Mouse (Mus musculus): ENCODE results near the gene Epn2. TPM values are rescaled to one million over a fixed set of nuclear protein-coding genes. Genes with fewer than 3 reads are reported as not detected.

Epn2 gene
- polyA plus RNA-seq, 1 experiment from 2014 or later = 19.7 TPM

- Histone ChIP-seq H3K4me1 (ENCODE audit: control insufficient read depth, insufficient read depth, low read length) (peaks cover 22% of the 10 kb centered on the region), H3K27ac (ENCODE audit: low read length) (no peak overlapping the region), H3K36me3 (ENCODE audit: control insufficient read depth, insufficient read depth) (no peaks in the 10 kb centered on the region), H3K4me2 (ENCODE audit: low read depth, low read length) (no peak overlapping the region), H3K9ac (ENCODE audit: low read length) (no peak overlapping the region), H3K4me3 (ENCODE audit: low read length) (no peak overlapping the region), H3K9me3 (replicated peaks; ENCODE audit: control insufficient read depth, low read length) (no peaks in the 10 kb centered on the region), H3K27me3 (ENCODE audit: control insufficient read depth, insufficient read depth, low read length) (no peaks in the 10 kb centered on the region)
- ATAC-seq (replicated peaks; ENCODE audit: extremely low read depth, insufficient read depth, low FRiP score) = no peak
- 52% methylated on average over 4 of the region's 4 CpGs for WGBS
Measured at GRCm38 (mm10) chr11:61563939-61564338, 15.5 kb downstream of the Epn2 start.

GRCm38 (mm10) chr11:61562421-61562820, 17.1 kb downstream of the Epn2 start:
- no peak overlapping the region for H3K4me2 ChIP-seq (ENCODE audit: low read depth, low read length)
- H3K27ac ChIP-seq (ENCODE audit: low read length) = no peak overlapping the region
- no peak for ATAC-seq (replicated peaks; ENCODE audit: extremely low read depth, insufficient read depth, low FRiP score)
- no peak overlapping the region for H3K4me3 ChIP-seq (ENCODE audit: low read length)
- H3K9ac ChIP-seq (ENCODE audit: low read length) = no peak overlapping the region
- no peaks in the 10 kb centered on the region for H3K36me3 ChIP-seq (ENCODE audit: control insufficient read depth, insufficient read depth)
- peaks cover 22% of the 10 kb centered on the region for H3K4me1 ChIP-seq (ENCODE audit: control insufficient read depth, insufficient read depth, low read length)
- no peaks in the 10 kb centered on the region for H3K9me3 ChIP-seq (replicated peaks; ENCODE audit: control insufficient read depth, low read length)
- 60% methylated on average over 5 of the region's 5 CpGs for WGBS
- H3K27me3 ChIP-seq (ENCODE audit: control insufficient read depth, insufficient read depth, low read length) = no peaks in the 10 kb centered on the region

- WGBS = 63% methylated on average over 5 of the region's 5 CpGs
- no peak for ATAC-seq (replicated peaks; ENCODE audit: extremely low read depth, insufficient read depth, low FRiP score)
Measured at GRCm38 (mm10) chr11:61559572-61559971, 19.9 kb downstream of the Epn2 start.

GRCm38 (mm10) chr11:61553015-61553754, 26.3 kb downstream of the Epn2 start:
- Histone ChIP-seq H3K36me3 (ENCODE audit: control insufficient read depth, insufficient read depth) (no peaks in the 10 kb centered on the region), H3K27me3 (ENCODE audit: control insufficient read depth, insufficient read depth, low read length) (no peaks in the 10 kb centered on the region), H3K9ac (ENCODE audit: low read length) (no peak overlapping the region), H3K9me3 (replicated peaks; ENCODE audit: control insufficient read depth, low read length) (no peaks in the 10 kb centered on the region), H3K4me1 (ENCODE audit: control insufficient read depth, insufficient read depth, low read length) (no peaks in the 10 kb centered on the region), H3K4me3 (ENCODE audit: low read length) (no peak overlapping the region), H3K4me2 (ENCODE audit: low read depth, low read length) (no peak overlapping the region), H3K27ac (ENCODE audit: low read length) (no peak overlapping the region)
- 82% methylated on average over 3 of the region's 3 CpGs for WGBS
- no peak for ATAC-seq (replicated peaks; ENCODE audit: extremely low read depth, insufficient read depth, low FRiP score)

More at GRCm38 (mm10) chr11:61559572-61559971, 19.9 kb downstream of the Epn2 start:
- Histone ChIP-seq H3K9me3 (replicated peaks; ENCODE audit: control insufficient read depth, low read length) (no peaks in the 10 kb centered on the region), H3K27ac (ENCODE audit: low read length) (no peak overlapping the region), H3K27me3 (ENCODE audit: control insufficient read depth, insufficient read depth, low read length) (no peaks in the 10 kb centered on the region), H3K4me2 (ENCODE audit: low read depth, low read length) (no peak overlapping the region), H3K9ac (ENCODE audit: low read length) (no peak overlapping the region), H3K36me3 (ENCODE audit: control insufficient read depth, insufficient read depth) (no peaks in the 10 kb centered on the region), H3K4me3 (ENCODE audit: low read length) (no peak overlapping the region), H3K4me1 (ENCODE audit: control insufficient read depth, insufficient read depth, low read length) (peaks cover 16% of the 10 kb centered on the region)

GRCm38 (mm10) chr11:61550631-61551030, 28.9 kb downstream of the Epn2 start:
- Histone ChIP-seq H3K27ac (ENCODE audit: low read length) (no peak overlapping the region), H3K36me3 (ENCODE audit: control insufficient read depth, insufficient read depth) (peaks cover 4% of the 10 kb centered on the region; the same call in 1 of the 2 replicates), H3K27me3 (ENCODE audit: control insufficient read depth, insufficient read depth, low read length) (no peaks in the 10 kb centered on the region), H3K4me1 (ENCODE audit: control insufficient read depth, insufficient read depth, low read length) (no peaks in the 10 kb centered on the region), H3K9me3 (replicated peaks; ENCODE audit: control insufficient read depth, low read length) (no peaks in the 10 kb centered on the region), H3K4me3 (ENCODE audit: low read length) (no peak overlapping the region), H3K9ac (ENCODE audit: low read length) (no peak overlapping the region), H3K4me2 (ENCODE audit: low read depth, low read length) (no peak overlapping the region)
- ATAC-seq (replicated peaks; ENCODE audit: extremely low read depth, insufficient read depth, low FRiP score) = no peak

DNA sequence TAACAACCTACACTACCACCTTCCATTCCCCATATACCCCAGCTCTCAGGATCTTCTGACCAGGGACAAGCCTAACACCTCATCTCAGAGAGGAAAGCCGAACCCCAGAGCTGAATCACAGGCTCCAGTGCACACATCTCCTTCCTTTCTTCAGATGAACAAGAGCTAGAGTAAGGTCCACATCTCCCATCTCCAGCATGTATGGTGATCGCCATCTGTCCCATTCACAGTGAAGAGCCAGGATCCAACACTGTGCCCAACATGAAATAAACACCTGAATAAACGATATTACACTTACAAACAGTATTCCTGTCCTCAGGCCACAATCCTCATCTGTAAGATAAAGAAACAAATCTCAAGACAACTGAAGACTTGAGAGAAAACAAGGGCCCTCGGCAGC, 31.8 kb downstream of the Epn2 start:
- no peak for ATAC-seq (replicated peaks; ENCODE audit: extremely low read depth, insufficient read depth, low FRiP score)
- Histone ChIP-seq H3K27me3 (ENCODE audit: control insufficient read depth, insufficient read depth, low read length) (no peaks in the 10 kb centered on the region), H3K27ac (ENCODE audit: low read length) (no peak overlapping the region), H3K4me2 (ENCODE audit: low read depth, low read length) (no peak overlapping the region), H3K36me3 (ENCODE audit: control insufficient read depth, insufficient read depth) (peaks cover 7% of the 10 kb centered on the region), H3K9me3 (replicated peaks; ENCODE audit: control insufficient read depth, low read length) (no peaks in the 10 kb centered on the region), H3K4me1 (ENCODE audit: control insufficient read depth, insufficient read depth, low read length) (no peaks in the 10 kb centered on the region), H3K9ac (ENCODE audit: low read length) (no peak overlapping the region), H3K4me3 (ENCODE audit: low read length) (no peak overlapping the region)
- WGBS = 82% methylated on average over 4 of the region's 4 CpGs

DNA sequence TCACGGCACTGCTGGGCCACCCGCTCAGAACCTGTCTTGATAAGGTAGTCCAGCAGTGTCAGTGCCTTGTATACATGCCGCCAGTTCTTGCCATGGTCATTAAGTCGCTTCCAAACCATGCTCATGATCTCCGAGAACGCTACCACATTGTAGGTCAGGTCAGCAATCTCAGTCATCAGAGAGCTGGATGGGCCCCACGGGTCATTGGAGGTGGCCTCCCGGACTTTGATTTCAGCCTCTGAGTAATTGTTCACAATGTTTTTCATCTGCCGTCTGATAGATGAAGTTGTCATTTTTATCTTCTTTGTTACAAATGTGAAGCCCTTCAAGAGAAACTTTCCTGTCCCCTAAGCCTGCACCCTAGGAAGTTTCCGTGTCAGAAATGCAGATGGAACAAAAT, 33.0 kb downstream of the Epn2 start:
- Histone ChIP-seq H3K36me3 (ENCODE audit: control insufficient read depth, insufficient read depth) (peaks cover 7% of the 10 kb centered on the region), H3K4me2 (ENCODE audit: low read depth, low read length) (no peak overlapping the region), H3K9ac (ENCODE audit: low read length) (no peak overlapping the region), H3K27me3 (ENCODE audit: control insufficient read depth, insufficient read depth, low read length) (no peaks in the 10 kb centered on the region), H3K27ac (ENCODE audit: low read length) (no peak overlapping the region), H3K4me3 (ENCODE audit: low read length) (no peak overlapping the region), H3K9me3 (replicated peaks; ENCODE audit: control insufficient read depth, low read length) (no peaks in the 10 kb centered on the region), H3K4me1 (ENCODE audit: control insufficient read depth, insufficient read depth, low read length) (no peaks in the 10 kb centered on the region)
- no peak for ATAC-seq (replicated peaks; ENCODE audit: extremely low read depth, insufficient read depth, low FRiP score)
- 82% methylated on average over 10 of the region's 10 CpGs for WGBS

DNA sequence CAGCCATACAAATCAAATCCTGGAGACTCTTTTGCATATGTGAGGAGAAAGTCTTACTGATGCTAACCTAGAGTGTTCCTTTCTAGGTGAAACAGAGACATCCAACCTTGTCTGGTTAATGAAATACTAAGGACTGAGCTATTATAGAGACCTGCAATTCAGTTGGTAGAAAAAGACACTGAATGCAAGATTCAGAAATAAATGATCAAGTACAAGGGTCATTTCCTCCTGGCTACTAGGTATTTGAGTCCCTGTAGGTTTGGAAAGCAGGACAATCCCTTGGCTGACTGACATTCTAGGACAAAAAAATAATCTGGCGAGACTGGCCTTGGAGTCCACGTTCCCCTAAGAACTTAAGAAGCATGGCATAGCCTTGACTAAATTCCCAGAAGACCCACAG, 33.9 kb downstream of the Epn2 start:
- no peaks in the 10 kb centered on the region for H3K9me3 ChIP-seq (replicated peaks; ENCODE audit: control insufficient read depth, low read length)
- no peak overlapping the region for H3K4me2 ChIP-seq (ENCODE audit: low read depth, low read length)
- no peak overlapping the region for H3K27ac ChIP-seq (ENCODE audit: low read length)
- 91% methylated on average over 2 of the region's 2 CpGs for WGBS
- H3K4me3 ChIP-seq (ENCODE audit: low read length) = no peak overlapping the region
- no peak overlapping the region for H3K9ac ChIP-seq (ENCODE audit: low read length)
- H3K36me3 ChIP-seq (ENCODE audit: control insufficient read depth, insufficient read depth) = peaks cover 7% of the 10 kb centered on the region
- H3K4me1 ChIP-seq (ENCODE audit: control insufficient read depth, insufficient read depth, low read length) = no peaks in the 10 kb centered on the region
- ATAC-seq (replicated peaks; ENCODE audit: extremely low read depth, insufficient read depth, low FRiP score) = no peak
- H3K27me3 ChIP-seq (ENCODE audit: control insufficient read depth, insufficient read depth, low read length) = no peaks in the 10 kb centered on the region

- H3K27ac ChIP-seq (ENCODE audit: low read length) = no peak overlapping the region
- WGBS = 80% methylated on average over 2 of the region's 2 CpGs
- H3K36me3 ChIP-seq (ENCODE audit: control insufficient read depth, insufficient read depth) = peaks cover 3% of the 10 kb centered on the region
- no peak overlapping the region for H3K4me2 ChIP-seq (ENCODE audit: low read depth, low read length)
- no peak for ATAC-seq (replicated peaks; ENCODE audit: extremely low read depth, insufficient read depth, low FRiP score)
- no peak overlapping the region for H3K9ac ChIP-seq (ENCODE audit: low read length)
- H3K27me3 ChIP-seq (ENCODE audit: control insufficient read depth, insufficient read depth, low read length) = no peaks in the 10 kb centered on the region
- H3K4me1 ChIP-seq (ENCODE audit: control insufficient read depth, insufficient read depth, low read length) = 0 out of 2 replicates have a peak, but pooled peaks cover 2% of the 10 kb centered on the region
- H3K9me3 ChIP-seq (replicated peaks; ENCODE audit: control insufficient read depth, low read length) = no peaks in the 10 kb centered on the region
- H3K4me3 ChIP-seq (ENCODE audit: low read length) = no peak overlapping the region
Measured at GRCm38 (mm10) chr11:61541106-61541505, 38.4 kb downstream of the Epn2 start.

All from heart, embryonic 16.5 days (tissue).